Mouse (Mus musculus): ENCODE measurements around the gene Gm20388.

DNA sequence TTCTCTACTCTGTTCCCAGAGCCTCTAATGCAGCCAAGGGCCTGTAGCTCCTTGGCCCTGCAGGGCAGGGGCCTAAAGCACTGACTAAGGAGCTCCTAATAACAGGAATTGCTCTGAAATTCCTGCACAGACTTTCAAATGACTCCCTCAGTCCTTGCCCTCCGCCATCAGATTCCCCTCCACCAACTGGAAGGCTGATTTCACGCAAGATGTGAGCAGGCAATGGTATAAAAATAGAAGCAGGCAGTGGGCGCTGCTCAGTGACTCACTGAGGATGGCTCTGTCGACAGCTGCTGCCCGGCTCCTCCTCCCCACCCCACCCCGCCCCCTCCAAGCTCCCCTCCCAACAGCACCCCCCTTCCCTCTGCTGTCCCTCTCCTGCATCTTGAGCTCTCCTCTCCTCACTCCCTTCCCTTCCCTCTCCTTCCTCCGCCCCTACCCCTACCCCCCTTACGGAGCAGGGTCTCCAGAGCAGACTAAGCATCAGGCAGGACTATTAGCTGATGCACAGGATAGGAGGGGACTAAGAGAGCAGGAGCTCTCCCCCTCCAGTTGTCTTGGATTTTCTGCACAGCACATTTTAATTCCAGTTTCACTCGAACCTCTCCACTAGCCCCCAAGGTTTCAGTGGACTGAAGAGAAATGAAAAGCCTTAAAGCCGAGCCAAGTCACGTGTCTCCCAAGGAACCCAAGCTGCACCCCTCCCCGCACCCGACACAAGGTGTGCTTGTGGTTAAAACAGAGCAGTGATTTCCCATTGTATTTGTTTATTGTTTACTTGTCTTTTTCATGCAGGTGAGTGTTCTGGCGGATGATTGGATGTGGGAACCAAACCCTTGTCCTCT, 3974.3 kb downstream of the Gm20388 start:
- no peak for TF ChIP-seq CTCF (IDR thresholded peaks at IDR 0.05; ENCODE audit: insufficient read depth, low read depth, low read length)
- TF ChIP-seq POLR2A (IDR thresholded peaks at IDR 0.05; ENCODE audit: insufficient read depth, low read depth, low read length): 0 out of 2 replicates have a peak, but pooled peaks have one; percentile 25

Data from olfactory bulb, adult 2 months (tissue).